Comparison of ENCODE assay signal across 33 mouse cellular contexts in the genomic region with DNA sequence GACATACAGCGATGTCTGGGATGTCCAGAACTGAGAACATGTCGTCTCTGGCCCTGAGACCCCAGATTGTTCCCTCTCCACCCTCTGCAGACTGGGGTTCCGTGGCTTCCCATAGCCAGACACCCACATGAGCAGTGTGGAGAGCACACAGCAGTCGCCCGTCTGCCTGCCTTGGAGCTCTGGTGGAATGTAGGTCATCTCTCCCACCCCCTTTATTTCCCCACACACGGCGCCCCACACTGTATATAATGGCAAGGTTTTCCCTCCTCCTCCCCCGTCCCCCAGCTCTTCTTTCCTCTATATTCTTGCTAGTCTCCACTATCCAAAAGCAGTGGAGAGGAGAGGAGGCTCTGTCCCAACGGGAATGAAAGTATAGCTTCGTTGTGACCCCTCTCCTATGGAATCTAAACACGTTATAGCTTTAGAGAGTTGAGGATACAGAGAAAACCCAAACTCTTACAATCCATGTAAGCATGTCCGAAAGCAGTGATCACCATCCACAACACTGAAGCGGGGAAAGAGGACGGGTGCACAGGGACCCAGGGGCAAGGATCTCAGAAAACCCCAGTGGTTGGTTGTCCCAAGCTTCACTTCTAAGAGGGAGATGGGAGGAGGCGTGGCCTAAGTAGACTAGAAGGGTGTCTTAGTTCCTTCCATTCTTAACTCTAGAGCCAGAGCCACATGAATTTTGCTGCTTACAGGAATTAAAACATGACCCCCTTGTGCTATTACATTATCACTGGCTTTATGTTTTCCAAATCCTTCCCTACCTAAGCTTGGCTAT. TPM values are rescaled to one million over a fixed set of nuclear protein-coding genes. Genes with fewer than 3 reads are reported as not detected.
DNase-seq lines count a peak whose midpoint lies in the region; TF ChIP-seq lines count a peak whose summit lies in the region.
"Had no signal": no experiment of that assay in that cellular context is flagged by ENCODE, and none has a peak within 500 bp of the region (broad histone marks: within the 10 kb centered on the region; RNA-seq: fewer than 3 reads in every experiment).

No protein-coding gene starts in this region.

- H3K27ac ChIP-seq in gastrocnemius, adult 2 months: no peak overlapping the region
- H3K27ac ChIP-seq: embryonic facial prominence, embryonic 13.5 days; forebrain, embryonic 10.5 days; forebrain, embryonic 15.5 days; heart, embryonic 13.5 days; hindbrain, postnatal 0 days; kidney, postnatal 0 days; limb, embryonic 10.5 days; limb, embryonic 15.5 days; liver, embryonic 14.5 days; macrophage; neural tube, embryonic 15.5 days had no signal

- intact Hi-C loops in gastrocnemius, adult 2 months (cut with DNase I): no loop called here

- no peak for TF ChIP-seq CTCF in gastrocnemius, adult 2 months (IDR thresholded peaks at IDR 0.05)

- DNase-seq in gastrocnemius, adult 2 months: no peak
- DNase-seq in gastrocnemius, adult 18-20 months (ENCODE audit: low spot score): no peak
- peak; percentile 2 for DNase-seq in urinary bladder, postnatal 14 days (ENCODE audit: low spot score)
- no peak for DNase-seq in urinary bladder, postnatal 10 days (ENCODE audit: low spot score)
- DNase-seq in retina, postnatal 1 day: peak; percentile 56
- DNase-seq in adrenal gland, adult (ENCODE audit: inconsistent age in 2 of 2, low spot score in 1 of 2): no peak
- DNase-seq in thymus, adult 18-20 months: no peak
- DNase-seq in cerebellum, postnatal 10 days: no peak
- DNase-seq: adrenal gland, postnatal 10 days; cerebellum, adult 9-10 months; heart, postnatal 10 days; kidney, adult 18-20 months; kidney, postnatal 4 days; layer of hippocampus, adult 9-11 months; lung, adult 2 months; lung, postnatal 10 days; midbrain, embryonic 14.5 days; right cerebral cortex, adult 18-20 months; spleen, adult 18-20 months had no signal

- peak overlapping the region; percentile 5; the same call in 1 of the 2 replicates for H3K4me3 ChIP-seq in gastrocnemius, adult 2 months
- H3K4me3 ChIP-seq: embryonic facial prominence, embryonic 13.5 days; forebrain, embryonic 10.5 days; forebrain, embryonic 15.5 days; heart, embryonic 13.5 days; limb, embryonic 10.5 days; limb, embryonic 15.5 days; neural tube, embryonic 15.5 days had no signal

RNA-seq across cellular contexts. Expression of a gene that starts 13.9 kb away (rescaled TPM):
- 1 to 10 TPM; 2.8 to 4.0 TPM for total RNA-seq in gastrocnemius, adult 2 months (2021)
- total RNA-seq in gastrocnemius, adult 18-20 months (2021): 1 to 10 TPM; 3.0 to 3.3 TPM
- total RNA-seq: common myeloid progenitor, adult 5-6 weeks; hematopoietic stem cell, adult 5-6 weeks; megakaryocyte-erythroid progenitor cell, adult 5-6 weeks had no signal

Comparison
In these comparisons a context has a peak if more than half of its experiments do, and no peak if none do; other contexts are left out.
1. DNase-seq: peak in urinary bladder, postnatal 14 days (single experiment) and retina, postnatal 1 day (single experiment); none in gastrocnemius, adult 2 months (single experiment), gastrocnemius, adult 18-20 months (single experiment), urinary bladder, postnatal 10 days (single experiment), adrenal gland, adult (0 of 2), thymus, adult 18-20 months (0 of 2) and cerebellum, postnatal 10 days (0 of 2).